Mouse (Mus musculus): ENCODE data around the gene Dnajb11.

GRCm38 (mm10) chr16:22921761-22922160 lies 64.1 kb downstream of the Dnajb11 start:
- TF ChIP-seq CTCF (IDR thresholded peaks at IDR 0.05; ENCODE audit: low read depth, low read length): no peak
- TF ChIP-seq POLR2A (IDR thresholded peaks at IDR 0.05; ENCODE audit: extremely low read depth, insufficient read depth, low read length): no peak

Measured in liver, adult 2 months (tissue).